Mouse (Mus musculus): ENCODE measurements at regions not wholly inside any gene's neighbourhood (a gene's known extent, or its start where the extent isn't known, plus 50 kb on each side); places are given as distances from the start of the nearest gene placed in this dataset.

- in situ Hi-C loops (cut with MboI, MseI) = loop anchor here in 1 of 2 experiments (10.0 kb wide), 1 partner anchor 973 kb away; no protein-coding TSS in a partner anchor
Measured at GRCm38 (mm10) chr1:112947551-112948310, 1083.0 kb upstream of the Dsel start.
